Mouse (Mus musculus) liver, embryonic 14.5 days (tissue): ENCODE measurements around the gene Slc25a23.

ENCODE experiments used
- CTCF ChIP-seq: IDR thresholded peaks from 2 replicates; pipeline ENCODE4 v1.5.1; 2016; ENCODE audit warnings: antibody characterized with exemption, low read depth, control low read depth
- EP300 ChIP-seq: IDR thresholded peaks from 2 replicates; pipeline ENCODE4 v1.6.1; 2016; ENCODE audit warnings: antibody characterized with exemption, low read depth

GRCm38 (mm10) chr17:57001228-57001627 is 58.4 kb downstream of the Slc25a23 start:
- no peak for TF ChIP-seq CTCF
- TF ChIP-seq EP300 = no peak
